Mouse (Mus musculus) adrenal gland, postnatal 25 days (tissue): ENCODE measurements around the gene Gm10570. TPM values are rescaled to one million over a fixed set of nuclear protein-coding genes. Genes with fewer than 3 reads are reported as not detected.

Source experiments
- DNase-seq: peaks from one replicate; pipeline ENCODE4 v3.0.0; 2021; ENCODE audit warnings: mixed read lengths
- total RNA-seq: library from RNA; stranded (reverse); gene quantifications from 2 replicates; pipeline ENCODE4 v1.2.3, GENCODE M21; 2021

Gene Gm10570
- total RNA-seq, 1 experiment from 2014 or later = not detected

GRCm38 (mm10) chr4:130304746-130305145 lies 3.7 kb downstream of the Gm10570 start:
- DNase-seq = no peak

- DNase-seq = no peak
Measured at GRCm38 (mm10) chr4:130302285-130302870, 6.1 kb downstream of the Gm10570 start.

GRCm38 (mm10) chr4:130299629-130300018 lies 8.8 kb downstream of the Gm10570 start:
- no peak for DNase-seq

- no peak for DNase-seq
Measured at GRCm38 (mm10) chr4:130298877-130299628, 9.4 kb downstream of the Gm10570 start.

GRCm38 (mm10) chr4:130297123-130297529 lies 11.3 kb downstream of the Gm10570 start:
- DNase-seq = no peak

GRCm38 (mm10) chr4:130296243-130296965 lies 12.1 kb downstream of the Gm10570 start:
- DNase-seq = no peak

- DNase-seq = no peak
Measured at GRCm38 (mm10) chr4:130295047-130295745, 13.3 kb downstream of the Gm10570 start.

GRCm38 (mm10) chr4:130294513-130294912 lies 14.0 kb downstream of the Gm10570 start:
- no peak for DNase-seq

GRCm38 (mm10) chr4:130292271-130292670 lies 16.2 kb downstream of the Gm10570 start:
- DNase-seq = peak; percentile 82

GRCm38 (mm10) chr4:130289824-130290223 lies 18.6 kb downstream of the Gm10570 start:
- no peak for DNase-seq

GRCm38 (mm10) chr4:130286531-130286930 lies 21.9 kb downstream of the Gm10570 start:
- DNase-seq = no peak

- DNase-seq = no peak
Measured at GRCm38 (mm10) chr4:130283826-130284225, 24.6 kb downstream of the Gm10570 start.

GRCm38 (mm10) chr4:130282856-130283255 lies 25.6 kb downstream of the Gm10570 start:
- DNase-seq = no peak

GRCm38 (mm10) chr4:130279105-130279504 lies 29.4 kb downstream of the Gm10570 start, which contains the start of gene Serinc2:
Gene Serinc2, minus strand, starts transcription at chr4:130279205.
- DNase-seq = no peak

- no peak for DNase-seq
Measured at GRCm38 (mm10) chr4:130276573-130277176, 31.8 kb downstream of the Gm10570 start.

- DNase-seq = no peak
Measured at GRCm38 (mm10) chr4:130275823-130276105, 32.7 kb downstream of the Gm10570 start.

- DNase-seq = no peak
Measured at GRCm38 (mm10) chr4:130275016-130275822, 33.3 kb downstream of the Gm10570 start.

GRCm38 (mm10) chr4:130274346-130275015 lies 34.0 kb downstream of the Gm10570 start:
- DNase-seq = no peak

GRCm38 (mm10) chr4:130273698-130274345 lies 34.7 kb downstream of the Gm10570 start:
- peak; percentile 58 for DNase-seq
